28 mouse cellular contexts compared by ENCODE assay signal in the genomic region with DNA sequence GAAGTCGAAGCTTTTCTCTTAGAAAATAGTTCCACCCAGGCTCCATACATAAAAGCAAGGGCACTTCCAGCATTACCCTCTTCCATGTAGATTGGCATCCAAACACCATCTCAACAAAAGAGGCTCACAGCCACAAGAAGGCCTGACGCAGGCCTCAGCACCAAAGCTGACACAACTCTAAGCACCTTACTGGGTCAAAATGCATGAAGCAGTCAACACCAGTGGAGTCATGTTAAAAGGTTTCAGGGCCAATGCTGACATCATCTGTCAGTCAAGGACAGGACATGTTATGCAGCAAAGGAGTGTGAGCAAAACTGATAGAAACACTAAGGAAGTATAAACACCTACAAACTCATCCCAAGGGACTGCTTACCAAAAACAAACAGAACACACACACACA. TPM values are rescaled to one million over a fixed set of nuclear protein-coding genes. Genes with fewer than 3 reads are reported as not detected.
DNase-seq lines count a peak whose midpoint lies in the region; ATAC-seq lines count a peak whose summit lies in the region.
"Had no signal": no experiment of that assay in that cellular context is flagged by ENCODE, and none has a peak within 500 bp of the region (broad histone marks: within the 10 kb centered on the region; RNA-seq: fewer than 3 reads in every experiment).

No protein-coding gene starts in this region.

- peaks cover 17% of the 10 kb centered on the region for H3K4me1 ChIP-seq in midbrain, embryonic 11.5 days (ENCODE audit: control insufficient read depth, insufficient read depth, low read length)
- peaks cover 10% of the 10 kb centered on the region for H3K4me1 ChIP-seq in midbrain, embryonic 15.5 days

- ATAC-seq in midbrain, embryonic 11.5 days (ENCODE audit: low FRiP score): no peak
- no peak for ATAC-seq in midbrain, embryonic 15.5 days (replicated peaks)
- ATAC-seq in megakaryocyte progenitor cell, adult 5-6 weeks (replicated peaks; ENCODE audit: poor library complexity): no peak
- ATAC-seq: activated CD4-positive, CD25-positive, alpha-beta regulatory T cell, adult 4 months; CD4-positive, CD25-positive, alpha-beta regulatory T cell, adult 4 months; forebrain, embryonic 14.5 days; forebrain, embryonic 16.5 days had no signal

- peak; percentile 56 for DNase-seq in adrenal gland, adult 2 months
- DNase-seq in adrenal gland, postnatal 4 days (ENCODE audit: low spot score in 2 of 2): no peak
- DNase-seq in adrenal gland, postnatal 14 days: peak; percentile 46
- DNase-seq in adrenal gland, adult 18-20 months (ENCODE audit: low spot score in 2 of 2): no peak
- DNase-seq in midbrain, embryonic 11.5 days (ENCODE audit: low spot score, missing footprints): peak; percentile 64
- peak; percentile 51 for DNase-seq in adipocyte (ENCODE audit: low spot score)
- DNase-seq: B cell, adult 2 months; cerebellum, adult 11 months; cerebellum, adult 18-20 months; cerebellum, adult 8-10 months; cerebellum, adult 9-11 months; cerebellum, postnatal 14 days; cerebellum, postnatal 36 days; embryo, embryonic 11 days had no signal

- no peak overlapping the region for H3K27ac ChIP-seq in midbrain, embryonic 11.5 days (ENCODE audit: low read depth, low read length)
- no peak overlapping the region for H3K27ac ChIP-seq in midbrain, embryonic 15.5 days
- H3K27ac ChIP-seq: embryonic facial prominence, embryonic 13.5 days; embryonic facial prominence, embryonic 15.5 days; forebrain, embryonic 10.5 days; forebrain, embryonic 12.5 days had no signal

- H3K36me3 ChIP-seq in midbrain, embryonic 11.5 days (ENCODE audit: control insufficient read depth, insufficient read depth, low read length): no peaks in the 10 kb centered on the region
- H3K36me3 ChIP-seq in midbrain, embryonic 15.5 days (replicated peaks): peaks cover 5% of the 10 kb centered on the region; the same call in 1 of the 2 replicates
- H3K36me3 ChIP-seq: embryonic facial prominence, embryonic 13.5 days; embryonic facial prominence, embryonic 15.5 days had no signal

- peaks cover 14% of the 10 kb centered on the region for H3K27me3 ChIP-seq in midbrain, embryonic 11.5 days (ENCODE audit: control insufficient read depth, insufficient read depth, low read length)
- no peaks in the 10 kb centered on the region for H3K27me3 ChIP-seq in midbrain, embryonic 15.5 days (replicated peaks)
- H3K27me3 ChIP-seq: CH12.LX; embryonic facial prominence, embryonic 13.5 days; embryonic facial prominence, embryonic 15.5 days; forebrain, embryonic 12.5 days; Patski had no signal

- H3K4me3 ChIP-seq in midbrain, embryonic 11.5 days (ENCODE audit: low read depth, low read length): no peak overlapping the region
- no peak overlapping the region for H3K4me3 ChIP-seq in midbrain, embryonic 15.5 days
- H3K4me3 ChIP-seq: embryonic facial prominence, embryonic 13.5 days; embryonic facial prominence, embryonic 15.5 days; erythroblast, embryonic 14.5 days; forebrain, embryonic 10.5 days; forebrain, embryonic 12.5 days had no signal

- H3K4me2 ChIP-seq in midbrain, embryonic 11.5 days: no peak overlapping the region
- H3K4me2 ChIP-seq in midbrain, embryonic 15.5 days: no peak overlapping the region
- H3K4me2 ChIP-seq: embryonic facial prominence, embryonic 13.5 days; embryonic facial prominence, embryonic 15.5 days; forebrain, embryonic 12.5 days had no signal

- WGBS in midbrain, embryonic 11.5 days: 91% methylated on average over 2 of the region's 2 CpGs
- WGBS in midbrain, embryonic 15.5 days: 98% methylated on average over 2 of the region's 2 CpGs

- H3K9me3 ChIP-seq in midbrain, embryonic 11.5 days (ENCODE audit: control insufficient read depth, low read length): no peaks in the 10 kb centered on the region
- H3K9me3 ChIP-seq in midbrain, embryonic 15.5 days: no peaks in the 10 kb centered on the region
- H3K9me3 ChIP-seq: embryonic facial prominence, embryonic 13.5 days; embryonic facial prominence, embryonic 15.5 days; forebrain, embryonic 10.5 days; forebrain, embryonic 12.5 days; G1E had no signal

- no peak overlapping the region for H3K9ac ChIP-seq in midbrain, embryonic 11.5 days (ENCODE audit: low read length)
- H3K9ac ChIP-seq in midbrain, embryonic 15.5 days: no peak overlapping the region
- H3K9ac ChIP-seq: embryonic facial prominence, embryonic 13.5 days; embryonic facial prominence, embryonic 15.5 days; forebrain, embryonic 12.5 days had no signal

RNA-seq across cellular contexts. Expression of a gene that starts 50.3 kb away (rescaled TPM):
- 1 to 10 TPM; 4.2 to 5.1 TPM for total RNA-seq in adrenal gland, adult 2 months (2021)
- 2.8 and 3.8 TPM in 2 replicates for polyA plus RNA-seq in adrenal gland, adult 2 months (2012; rRNA removed)
- total RNA-seq in adrenal gland, postnatal 4 days (2021): 10 to 100 TPM in 1 of 2 experiments, 1 to 10 TPM in 1; 7.6 to 10.1 TPM
- 3.7 and 5.2 TPM in 2 replicates for total RNA-seq in adrenal gland, postnatal 14 days (2021)
- total RNA-seq in adrenal gland, adult 18-20 months (2021): 1 to 10 TPM; 5.1 to 5.7 TPM
- polyA plus RNA-seq in midbrain, embryonic 11.5 days (2014; fragmentation: Nextera tagmentation; extraction: Ambion mirVana): 13.5 and 13.8 TPM in 2 replicates
- polyA plus RNA-seq in midbrain, embryonic 15.5 days (2015; fragmentation: Nextera tagmentation; extraction: Ambion mirVana): 47.6 and 53.1 TPM in 2 replicates
- total RNA-seq in megakaryocyte progenitor cell, adult 5-6 weeks (2015): 1.7 and 2.4 TPM in 2 replicates
- 0.42 and 0.68 TPM in 2 replicates for total RNA-seq in megakaryocyte progenitor cell, adult 5-6 weeks (2017)
- polyA plus RNA-seq: erythroblast, embryonic 14.5 days had no signal

Comparison
In these comparisons a context has a peak if more than half of its experiments do, and no peak if none do; other contexts are left out.
1. DNase-seq: peak in adrenal gland, adult 2 months (single experiment), adrenal gland, postnatal 14 days (single experiment), midbrain, embryonic 11.5 days (single experiment) and adipocyte (single experiment); none in adrenal gland, postnatal 4 days (0 of 2) and adrenal gland, adult 18-20 months (0 of 2).